Mouse (Mus musculus): ENCODE results near the gene Dysf.
A peak's percentile ranks its signal among the peaks of the same experiment; 100 is the strongest.

Gene Dysf

DNA sequence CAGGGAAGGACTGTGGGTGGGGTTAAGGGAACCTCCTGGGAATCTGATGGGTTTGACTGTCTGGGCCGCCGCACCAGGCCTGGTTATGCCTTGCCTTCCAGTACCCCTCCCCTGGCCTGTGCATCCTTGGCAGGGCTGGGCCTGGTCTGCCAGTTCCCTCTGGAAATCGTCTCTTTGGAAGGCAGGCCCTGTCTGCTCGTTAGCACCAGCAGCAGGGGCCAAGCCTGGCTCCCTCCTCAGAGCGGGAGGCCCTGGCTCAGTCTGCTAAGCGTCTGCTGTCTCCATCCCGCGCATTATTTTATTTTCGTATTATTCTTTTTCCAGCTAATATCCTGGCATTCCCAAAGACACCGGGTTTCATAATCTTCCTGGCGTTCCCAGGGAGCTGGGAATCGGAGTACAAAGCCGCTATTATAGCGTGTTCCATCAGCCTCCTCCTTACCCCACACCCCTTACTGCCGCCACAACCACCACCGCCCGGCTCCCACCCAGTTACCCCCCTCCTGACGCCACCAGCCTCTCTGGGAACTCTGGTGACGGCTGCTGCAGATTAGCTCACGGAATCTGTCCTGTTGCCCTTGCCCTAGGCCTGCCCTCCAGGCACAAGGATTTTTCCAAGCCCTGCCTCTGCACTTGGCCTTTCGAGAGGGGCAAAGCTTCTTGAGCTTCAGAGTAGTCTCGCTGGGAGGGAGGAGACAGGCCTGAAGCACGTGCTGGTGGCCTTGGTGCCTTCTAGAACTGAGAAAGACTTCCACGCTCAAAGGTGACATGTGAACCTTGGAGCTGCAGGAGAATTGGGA lies 111.5 kb downstream of the Dysf start:
- ATAC-seq (ENCODE audit: low TSS enrichment): peak; percentile 23; the same call in 1 of the 2 replicates

DNA sequence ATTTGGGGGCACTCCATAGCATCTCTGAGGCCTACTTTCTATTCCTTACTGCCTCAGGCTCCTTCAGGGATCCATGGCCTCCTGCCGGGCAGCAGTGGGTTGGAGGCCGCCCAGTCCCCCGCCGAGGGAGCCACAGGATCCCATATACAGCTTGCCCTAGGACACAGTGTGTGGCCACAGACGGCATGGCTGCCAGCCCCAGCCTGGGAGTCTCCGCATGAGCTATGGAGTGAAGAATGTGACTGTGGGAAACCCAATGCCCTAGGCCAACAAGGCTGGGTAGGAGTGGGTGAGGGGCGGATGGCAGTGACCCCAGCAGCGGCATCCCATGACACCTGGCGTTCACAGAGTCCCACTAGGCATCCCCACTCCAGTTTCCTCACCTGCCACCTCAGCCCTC lies 116.2 kb downstream of the Dysf start:
- no peak for ATAC-seq (ENCODE audit: low TSS enrichment)

DNA sequence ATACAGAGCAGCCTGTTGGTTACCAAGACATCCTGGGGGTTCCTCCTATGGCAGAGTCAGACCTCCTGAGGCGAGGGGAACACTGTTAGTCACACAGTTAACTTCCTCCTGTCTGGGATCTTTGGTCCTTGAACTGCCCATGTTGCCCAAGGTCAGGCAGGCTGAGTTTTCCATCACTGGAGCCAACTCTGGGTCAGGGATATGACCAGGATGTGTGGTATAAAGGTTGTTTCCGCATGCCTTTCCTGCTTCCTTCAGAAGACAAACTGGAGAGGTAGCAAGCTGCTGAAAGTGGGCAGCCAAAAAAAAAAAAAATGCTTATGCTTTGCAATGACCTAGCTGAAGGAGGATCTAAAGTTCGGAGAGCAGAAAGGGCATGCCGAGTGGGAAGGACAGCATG lies 116.7 kb downstream of the Dysf start:
- ATAC-seq (ENCODE audit: low TSS enrichment): no peak

DNA sequence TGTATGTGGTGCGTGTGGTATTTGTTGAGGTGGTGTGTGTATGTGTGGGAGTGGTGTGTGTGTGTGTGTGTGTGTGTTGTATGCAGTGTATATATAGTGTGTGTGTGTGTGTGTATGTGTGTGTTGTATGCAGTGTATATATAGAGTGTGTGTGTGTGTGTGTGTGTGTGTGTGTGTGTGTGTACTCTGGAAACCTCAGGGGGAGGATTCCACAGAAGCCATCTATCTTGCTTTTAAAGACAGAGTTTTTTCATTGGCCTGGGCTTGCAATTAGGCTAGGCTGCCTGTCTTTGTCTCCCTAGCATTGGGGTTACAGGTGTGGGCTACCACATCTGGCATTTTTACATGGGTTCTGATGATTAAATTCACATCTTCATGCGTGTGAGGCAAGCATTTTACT lies 119.8 kb downstream of the Dysf start:
- ATAC-seq (ENCODE audit: low TSS enrichment): no peak

DNA sequence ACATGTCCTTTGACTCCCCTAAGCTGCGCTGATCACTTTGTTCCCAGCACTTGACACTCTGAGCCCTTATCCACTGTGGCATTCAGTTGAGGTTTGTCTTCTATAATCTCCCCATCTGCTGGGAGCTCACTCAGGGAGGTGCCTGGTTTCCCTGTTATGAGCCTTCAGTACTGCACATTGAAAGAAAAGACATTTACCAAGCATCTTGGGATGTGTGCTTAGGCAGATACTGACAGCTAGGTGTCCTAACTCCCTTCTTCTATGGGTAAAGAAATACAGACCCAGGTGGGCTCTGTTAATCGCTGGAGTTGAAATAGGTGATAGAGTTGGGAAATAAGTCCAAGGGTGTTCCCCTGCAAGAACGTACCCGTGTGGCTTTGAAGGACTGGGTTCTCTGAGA lies 122.5 kb downstream of the Dysf start:
- no peak for ATAC-seq (ENCODE audit: low TSS enrichment)

DNA sequence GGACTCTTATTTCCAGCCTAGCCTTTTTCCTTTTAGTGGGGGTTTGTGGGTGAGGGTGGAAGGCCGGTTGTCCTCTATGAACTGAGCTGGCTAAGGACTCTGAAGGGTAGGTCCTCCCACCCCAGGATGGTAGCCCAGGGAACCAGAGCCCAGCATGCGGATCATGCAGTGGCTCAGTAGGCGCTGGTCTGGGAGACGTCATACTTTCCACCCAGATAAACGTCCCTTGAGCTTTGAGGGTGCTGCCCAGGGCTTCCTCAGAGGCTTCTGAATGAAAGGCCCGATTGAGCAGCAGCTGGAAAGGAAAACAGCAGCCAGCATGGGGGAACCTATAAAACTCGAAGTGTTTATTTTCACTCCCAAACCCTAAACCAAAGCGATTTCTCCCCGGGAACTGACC lies 123.1 kb downstream of the Dysf start:
- no peak for ATAC-seq (ENCODE audit: low TSS enrichment)

DNA sequence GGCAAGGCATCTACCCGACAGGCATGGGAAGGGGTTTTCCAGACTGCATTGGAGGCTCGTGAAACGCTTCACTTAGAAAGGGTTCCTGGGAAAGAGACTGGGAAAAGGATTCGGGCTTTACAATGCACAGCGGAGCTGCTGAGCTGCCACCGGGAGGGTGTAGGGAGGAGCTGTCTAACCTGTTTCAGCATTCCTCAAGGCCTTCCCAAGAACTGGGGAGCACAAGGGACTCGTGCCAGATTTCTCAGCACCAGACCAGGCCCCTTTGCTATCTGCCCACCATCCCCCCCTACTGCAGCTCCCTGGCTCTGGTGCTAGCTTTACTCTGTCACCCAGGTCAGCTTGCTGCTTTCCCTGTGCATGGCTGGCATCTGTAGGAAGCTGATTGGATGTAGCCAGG lies 124.7 kb downstream of the Dysf start:
- ATAC-seq (ENCODE audit: low TSS enrichment): no peak

DNA sequence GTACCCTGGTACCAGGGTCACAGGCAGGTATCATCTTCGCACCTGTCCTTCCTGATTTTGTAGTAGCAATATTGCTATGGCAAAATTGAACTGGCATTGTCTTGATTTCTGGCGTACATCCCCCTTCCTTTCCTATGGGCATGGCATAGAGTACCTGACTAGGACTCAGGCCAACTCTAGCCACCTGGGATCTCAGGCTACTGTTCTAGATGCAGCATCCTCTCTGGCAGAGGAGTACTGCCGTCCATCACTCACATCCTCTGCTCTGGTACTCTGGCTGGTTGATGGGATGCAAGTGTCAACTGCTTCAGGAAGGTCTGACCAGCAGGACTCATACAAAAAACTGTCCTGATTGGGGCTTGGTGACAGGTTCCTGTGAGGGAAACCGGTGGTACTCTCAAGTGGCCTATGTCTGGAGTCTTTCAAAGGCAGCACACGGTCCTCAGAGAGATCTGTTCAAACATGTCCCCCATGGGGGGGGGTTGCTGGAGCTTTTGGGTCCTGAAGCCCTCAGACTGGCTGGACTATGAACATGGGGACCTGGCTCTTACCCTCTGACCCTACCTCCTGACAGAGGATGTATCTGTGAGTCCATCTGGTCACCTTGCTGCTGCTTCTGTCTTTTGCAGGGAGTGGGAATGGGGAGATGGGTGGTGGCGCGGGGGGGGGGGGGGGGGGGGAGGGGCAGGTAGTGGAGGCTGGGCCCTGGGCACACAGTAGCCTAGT lies 125.8 kb downstream of the Dysf start:
- no peak for ATAC-seq (ENCODE audit: low TSS enrichment)

DNA sequence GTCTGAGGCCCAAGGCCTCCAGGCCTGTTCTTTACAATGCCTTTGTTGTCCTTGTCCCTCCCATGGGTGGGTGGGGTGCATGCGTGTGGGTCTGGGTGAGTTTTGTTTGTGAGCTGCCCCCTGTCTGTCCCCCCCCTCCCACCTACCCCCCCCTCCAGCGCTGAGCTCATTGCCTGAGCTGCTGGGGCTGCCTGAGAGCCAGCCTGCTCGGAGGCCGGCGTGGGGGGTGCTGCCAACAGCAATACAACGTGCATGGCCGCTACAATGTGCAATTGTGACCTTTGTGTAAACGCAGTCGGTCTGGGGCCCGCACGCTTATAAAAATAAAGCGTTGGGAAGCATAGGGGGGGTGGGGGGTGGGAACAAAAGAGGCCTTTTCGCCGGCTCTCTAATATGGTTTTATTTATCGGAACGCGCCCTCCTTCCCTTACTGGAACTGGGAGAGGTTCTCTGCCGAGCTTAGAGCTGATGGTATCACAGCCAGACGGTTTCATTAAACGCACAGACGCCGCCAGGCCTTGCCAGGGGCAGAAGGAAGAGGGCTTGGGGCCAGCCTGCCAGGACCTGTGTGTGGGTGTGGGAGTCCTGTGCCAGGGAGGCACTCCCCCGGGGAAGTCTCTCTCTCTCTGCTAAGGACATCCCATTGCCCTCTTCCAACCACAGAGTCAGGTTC lies 126.5 kb downstream of the Dysf start:
- ATAC-seq (ENCODE audit: low TSS enrichment): peak; percentile 55; the same call in 1 of the 2 replicates

DNA sequence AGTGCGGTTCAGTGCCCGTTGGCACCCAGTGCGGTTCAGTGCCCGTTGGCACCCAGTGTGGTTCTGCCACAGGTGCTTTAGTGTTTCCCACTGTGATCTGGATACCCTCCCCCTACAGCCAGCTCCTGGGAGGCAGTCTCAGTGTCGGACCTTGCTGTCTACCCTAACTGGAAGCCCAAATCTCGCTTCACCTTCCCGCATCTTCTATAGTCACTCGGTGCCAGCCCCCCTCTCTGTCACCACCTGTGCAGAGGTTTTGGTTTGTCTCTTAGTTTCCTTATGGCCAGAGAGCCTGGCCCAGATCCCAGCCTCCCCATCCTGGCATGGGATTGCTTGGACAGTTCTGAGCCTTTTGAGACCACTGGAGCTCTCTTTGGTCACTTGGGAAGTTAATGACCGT lies 127.3 kb downstream of the Dysf start:
- ATAC-seq (ENCODE audit: low TSS enrichment): no peak

DNA sequence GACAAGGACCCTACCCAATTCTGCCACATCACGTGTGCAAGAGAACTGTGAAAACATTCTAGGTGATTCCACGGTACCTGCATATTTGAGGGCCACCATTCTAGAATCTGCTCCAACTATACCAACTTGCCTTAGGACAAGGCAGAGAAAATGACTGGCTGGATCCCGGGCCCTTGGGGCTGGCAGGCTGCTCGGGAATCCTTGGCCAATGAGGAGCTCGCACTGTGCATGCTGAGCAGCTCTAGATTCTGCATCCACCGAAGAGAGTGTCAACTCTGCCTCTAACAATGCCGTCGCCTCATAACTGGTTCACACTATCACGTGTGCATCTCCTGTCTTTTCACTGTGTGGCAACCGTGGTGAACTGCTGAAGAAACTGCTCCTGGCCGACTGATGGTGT lies 128.0 kb downstream of the Dysf start:
- no peak for ATAC-seq (ENCODE audit: low TSS enrichment)

DNA sequence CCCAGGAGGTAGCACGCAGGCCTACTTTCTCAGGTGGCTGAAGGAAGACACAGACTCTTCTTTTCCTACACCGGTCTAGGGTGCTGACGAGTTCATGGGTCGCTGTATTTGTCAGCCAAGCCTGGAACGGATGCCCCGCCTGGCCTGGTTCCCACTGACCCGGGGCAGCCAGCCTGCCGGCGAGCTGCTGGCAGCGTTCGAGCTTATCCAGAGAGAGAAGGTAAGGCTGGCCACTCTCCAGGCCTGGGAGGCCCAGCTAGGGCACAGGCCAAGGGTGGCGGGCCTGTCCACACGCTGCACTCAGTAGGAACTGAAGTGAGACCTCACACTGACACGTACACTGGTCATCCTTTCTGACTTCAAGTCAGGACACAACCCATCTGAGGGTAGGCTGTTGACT lies 131.5 kb downstream of the Dysf start:
- no peak for ATAC-seq (ENCODE audit: low TSS enrichment)

DNA sequence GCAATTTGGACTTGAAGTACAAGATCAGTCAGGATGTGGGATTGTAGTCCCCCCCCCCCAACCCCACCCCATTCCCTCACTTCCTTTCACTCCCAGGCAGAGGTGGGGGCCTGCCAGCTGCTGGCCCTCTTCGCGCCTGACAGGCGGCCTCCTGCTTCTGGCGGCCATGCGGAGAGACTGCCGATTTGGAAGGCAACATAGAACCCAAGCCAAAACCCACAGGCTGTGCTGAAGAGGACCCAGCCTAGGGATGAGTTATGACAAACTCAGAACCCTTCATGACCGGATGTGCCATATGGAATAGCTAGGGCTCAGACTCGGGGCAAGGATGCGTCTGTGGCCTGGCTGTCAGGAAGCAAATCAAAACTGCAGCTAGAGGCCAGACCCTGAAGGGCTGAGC lies 134.1 kb downstream of the Dysf start:
- no peak for ATAC-seq (ENCODE audit: low TSS enrichment)

DNA sequence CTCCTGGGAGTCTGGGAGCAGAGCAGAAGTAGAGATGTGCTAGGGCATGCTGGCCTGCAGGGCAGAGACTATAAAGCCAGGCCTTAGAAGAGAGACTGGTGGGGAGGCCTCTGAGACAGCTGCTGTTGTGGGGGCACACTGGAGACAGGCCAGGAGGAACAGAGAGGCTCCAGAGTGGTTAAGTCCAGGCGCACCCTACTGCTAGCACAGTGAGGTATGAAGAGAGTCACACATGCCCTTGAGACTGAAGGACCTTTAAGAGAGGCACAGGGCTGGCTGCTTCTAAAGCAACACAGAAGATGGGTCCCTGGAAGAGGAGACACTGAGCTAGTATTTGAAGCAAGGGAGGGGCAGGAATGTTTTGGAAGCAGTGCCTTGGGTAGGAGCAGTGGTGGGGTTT lies 134.9 kb downstream of the Dysf start:
- no peak for ATAC-seq (ENCODE audit: low TSS enrichment)

DNA sequence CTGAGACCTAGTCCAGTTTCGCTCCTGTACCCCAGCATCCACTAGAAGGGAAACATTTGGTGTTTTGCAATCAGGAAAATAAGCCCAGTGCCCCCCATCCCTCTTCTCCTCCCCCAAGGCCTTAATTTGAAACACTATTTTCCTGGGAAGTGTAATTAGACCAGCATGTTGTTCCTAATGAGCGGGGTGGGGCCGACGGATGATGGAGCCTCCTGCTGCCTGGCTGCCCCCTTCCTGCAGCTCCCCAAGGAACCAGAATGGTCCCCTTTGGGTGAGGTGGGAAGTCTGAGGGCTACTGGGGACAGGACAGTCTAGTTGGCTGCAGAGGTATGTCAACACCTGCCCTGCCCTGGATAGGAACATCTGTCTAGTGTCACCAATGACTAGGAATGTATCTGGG lies 136.0 kb downstream of the Dysf start:
- ATAC-seq (ENCODE audit: low TSS enrichment): no peak

DNA sequence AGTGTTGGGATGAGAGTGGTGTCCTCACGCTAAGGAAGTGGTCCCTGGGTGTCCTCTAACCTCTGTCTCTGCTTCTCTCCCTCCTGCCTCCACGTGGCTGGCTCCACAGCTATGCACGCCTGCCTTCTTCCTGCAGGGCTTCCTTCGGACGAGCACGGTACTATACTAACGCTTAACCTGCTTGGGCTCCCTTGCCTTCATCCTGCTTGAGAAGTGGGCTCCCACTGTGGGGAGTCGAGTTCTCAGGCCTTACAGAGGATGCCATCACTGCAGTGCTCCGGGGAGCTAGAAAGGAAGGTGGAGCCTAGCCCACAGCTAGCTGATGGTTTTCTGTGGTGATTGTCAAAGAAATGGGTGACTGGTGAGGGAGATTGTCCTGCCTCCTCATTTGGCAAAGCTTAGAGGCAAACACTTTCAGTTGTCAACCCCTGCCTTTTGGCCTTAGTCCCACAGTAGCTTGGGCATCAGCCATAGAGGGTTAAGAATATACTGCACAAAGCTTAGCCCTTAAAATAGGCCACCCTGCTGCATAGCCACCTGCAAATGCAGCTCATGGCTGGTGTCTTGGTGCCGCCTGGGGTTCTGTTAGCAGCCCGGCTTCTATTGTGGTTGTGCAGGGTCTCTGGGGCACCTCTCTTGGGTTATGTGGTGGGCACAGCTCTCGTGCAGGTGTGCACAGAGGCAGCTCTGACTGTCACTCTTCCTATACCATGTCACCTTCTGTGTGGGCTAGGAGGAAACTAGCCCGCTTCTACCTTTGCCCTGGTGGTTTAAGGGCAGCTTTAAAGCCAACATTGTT lies 139.0 kb downstream of the Dysf start:
- ATAC-seq (ENCODE audit: low TSS enrichment): no peak

DNA sequence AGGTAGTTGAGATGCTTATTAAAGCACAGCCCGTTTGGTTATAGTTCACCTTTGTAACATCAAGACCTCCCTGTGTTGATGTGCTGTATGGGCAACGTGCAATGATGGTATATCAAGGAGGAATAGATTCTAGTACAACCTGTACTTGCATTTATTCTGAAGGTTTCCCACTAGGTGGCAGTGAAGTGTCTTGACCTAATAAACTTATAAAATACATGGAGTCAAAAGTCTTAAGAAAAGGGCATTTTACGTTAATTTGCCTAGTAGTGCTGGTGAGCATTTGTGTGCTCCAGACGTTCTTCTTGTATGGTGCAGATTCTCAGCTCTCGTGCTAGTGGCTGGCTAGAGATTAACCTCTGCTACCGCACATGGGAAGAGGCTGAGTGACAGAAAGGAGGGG lies 140.1 kb downstream of the Dysf start:
- no peak for ATAC-seq (ENCODE audit: low TSS enrichment)

DNA sequence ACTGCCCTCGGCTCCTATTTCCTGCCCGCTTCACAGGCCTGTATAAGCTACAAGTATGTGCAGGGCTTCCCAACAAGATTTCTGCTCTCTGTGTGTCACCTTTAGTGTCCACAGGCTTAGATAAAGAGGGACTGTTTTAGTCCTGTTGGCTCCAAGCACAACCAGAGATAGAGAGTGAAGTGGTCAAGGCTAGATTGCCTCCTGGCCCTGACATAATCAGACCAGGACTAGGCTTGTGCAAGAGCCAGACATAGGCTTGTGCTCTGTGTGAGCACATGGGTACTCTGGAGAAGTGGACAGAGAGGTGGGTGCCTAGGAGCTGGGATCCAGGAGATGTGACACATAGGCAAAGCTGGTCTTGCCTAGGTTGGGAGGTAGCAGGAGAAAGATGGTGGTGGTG lies 146.1 kb downstream of the Dysf start:
- ATAC-seq (ENCODE audit: low TSS enrichment): no peak

DNA sequence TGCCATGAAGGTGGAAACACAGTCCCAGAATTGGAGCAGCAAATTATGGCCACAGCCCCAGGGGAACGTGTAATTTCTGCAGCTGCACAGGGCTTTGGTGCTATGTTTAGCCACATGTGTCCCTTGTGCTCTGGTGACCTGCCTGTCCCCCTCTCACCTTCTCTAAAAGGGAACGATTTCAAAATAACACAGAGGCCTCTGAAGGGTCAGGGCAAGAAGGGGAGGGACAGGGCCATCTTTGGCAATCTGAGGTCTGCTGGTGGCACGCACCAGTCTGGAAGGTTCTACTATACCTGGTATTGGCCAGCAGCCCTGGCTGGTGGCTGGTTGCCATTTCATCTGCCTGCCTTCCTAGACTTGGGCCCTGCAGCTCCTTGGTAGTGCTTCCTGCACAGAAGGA lies 147.4 kb downstream of the Dysf start:
- ATAC-seq (ENCODE audit: low TSS enrichment): no peak

DNA sequence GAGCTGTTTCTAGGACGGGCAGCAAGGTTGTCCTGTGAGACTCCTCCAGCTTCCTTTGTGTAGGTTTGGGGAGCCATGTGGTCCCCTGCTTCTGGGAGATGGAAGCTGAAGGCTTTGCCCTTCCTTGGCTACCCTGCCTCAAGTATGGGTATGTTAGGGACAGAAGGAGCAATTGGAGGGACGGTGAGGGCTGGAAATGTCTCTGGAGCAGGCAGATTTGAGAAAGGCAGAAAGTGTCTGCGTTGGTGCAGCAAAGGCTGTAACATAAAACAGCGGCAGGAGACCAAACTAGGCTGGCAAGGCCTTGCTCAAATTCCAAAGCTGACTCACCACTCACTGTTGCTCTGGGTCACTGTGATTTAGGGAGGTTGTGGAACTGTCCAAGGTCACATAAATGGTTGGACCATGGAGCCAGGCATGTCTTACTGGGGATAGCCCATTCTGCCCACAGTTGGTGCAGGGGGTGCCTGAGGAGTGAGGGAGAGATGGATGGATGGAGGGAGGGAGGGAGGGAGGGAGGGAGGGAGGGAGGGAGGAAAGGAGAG lies 148.2 kb downstream of the Dysf start:
- no peak for ATAC-seq (ENCODE audit: low TSS enrichment)

DNA sequence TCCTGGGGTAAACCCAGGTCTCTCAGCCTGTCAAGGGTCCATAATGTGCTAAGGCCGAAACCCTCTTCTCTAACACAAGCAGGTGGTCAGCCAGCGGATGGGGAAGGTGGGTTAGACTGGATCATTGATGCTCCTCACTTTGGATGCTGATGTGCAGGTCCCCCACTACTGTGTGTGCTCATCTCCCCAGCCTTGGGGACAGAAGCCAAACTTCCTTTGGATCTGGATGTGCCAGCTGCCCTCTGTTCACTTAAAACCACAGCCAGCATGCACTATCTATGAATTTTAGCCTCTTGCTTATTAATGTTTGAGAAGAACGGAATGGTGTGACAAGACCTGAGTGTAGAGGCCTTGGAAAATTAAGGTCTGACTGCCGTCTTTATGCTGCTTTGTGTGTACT lies 150.7 kb downstream of the Dysf start:
- no peak for ATAC-seq (ENCODE audit: low TSS enrichment)

DNA sequence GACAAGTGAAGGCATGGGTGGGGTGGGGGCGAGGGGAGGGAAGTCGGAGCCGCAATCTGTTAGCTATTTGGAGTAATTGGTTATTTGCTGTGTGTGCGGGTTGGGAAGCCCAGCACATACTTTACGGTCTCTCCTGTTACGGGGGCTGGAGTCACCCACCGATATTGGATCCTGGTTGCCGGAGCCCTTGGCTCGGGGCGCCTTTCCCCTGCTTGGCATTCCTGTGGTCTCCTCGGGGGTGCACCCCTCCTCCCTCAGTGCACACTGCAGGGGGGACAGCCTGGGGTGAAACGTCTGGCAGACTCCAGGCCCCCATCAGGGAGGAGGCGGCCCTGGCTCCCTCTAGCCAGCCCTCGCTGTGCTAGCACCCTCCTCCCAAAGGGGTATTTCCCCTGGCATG lies 159.2 kb downstream of the Dysf start:
- no peak for ATAC-seq (ENCODE audit: low TSS enrichment)
